Mouse (Mus musculus): ENCODE results near the gene Prodh2.
"Not testable (repeated sequence)": the region's sequence is repeated elsewhere in the genome, so short reads cannot be mapped to it uniquely, and the experiment has no call there.

The Prodh2 gene

DNA sequence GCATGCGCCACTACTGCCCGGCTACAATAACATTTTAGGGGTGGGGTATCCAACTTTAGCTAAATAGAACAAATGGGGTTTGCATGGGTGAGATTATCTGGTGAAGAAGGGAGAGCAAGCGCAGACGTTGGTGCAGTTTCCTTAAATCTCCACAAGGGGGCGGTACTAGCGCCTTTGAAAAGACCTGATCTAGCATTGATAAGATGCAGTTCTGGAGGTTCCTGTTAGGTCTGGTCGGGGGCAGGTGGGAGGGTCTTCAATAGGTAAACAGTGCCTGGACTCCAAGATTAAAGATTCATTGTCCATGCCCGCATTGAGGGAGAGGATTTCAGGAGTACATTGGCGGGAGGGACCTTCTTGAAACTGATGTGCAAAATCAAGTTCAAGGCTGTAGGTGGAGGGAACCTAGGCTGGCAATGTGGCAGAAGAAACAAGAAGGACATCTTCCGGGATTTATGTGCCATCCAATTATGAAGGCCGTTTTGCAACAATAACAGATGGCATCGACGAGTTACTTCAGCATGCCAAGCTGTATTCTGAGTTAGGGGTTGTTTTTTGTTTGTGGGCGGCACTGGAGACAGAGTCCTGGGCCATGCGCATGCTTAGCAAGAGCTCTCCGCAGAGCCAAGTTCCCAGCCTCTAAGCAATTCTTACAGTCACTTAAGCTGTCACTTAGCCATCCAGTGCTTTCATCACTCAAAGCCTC, 3.0 kb upstream of the Prodh2 start:
- DNase-seq (ENCODE audit: low read depth, low spot score) = peak; percentile 40

GRCm38 (mm10) chr7:30490957-30491307, 2.5 kb upstream of the Prodh2 start:
- DNase-seq (ENCODE audit: low read depth, low spot score) = no peak

GRCm38 (mm10) chr7:30492765-30493164, 657 bp upstream of the Prodh2 start:
- DNase-seq (ENCODE audit: low read depth, low spot score) = peak; percentile 74

DNA sequence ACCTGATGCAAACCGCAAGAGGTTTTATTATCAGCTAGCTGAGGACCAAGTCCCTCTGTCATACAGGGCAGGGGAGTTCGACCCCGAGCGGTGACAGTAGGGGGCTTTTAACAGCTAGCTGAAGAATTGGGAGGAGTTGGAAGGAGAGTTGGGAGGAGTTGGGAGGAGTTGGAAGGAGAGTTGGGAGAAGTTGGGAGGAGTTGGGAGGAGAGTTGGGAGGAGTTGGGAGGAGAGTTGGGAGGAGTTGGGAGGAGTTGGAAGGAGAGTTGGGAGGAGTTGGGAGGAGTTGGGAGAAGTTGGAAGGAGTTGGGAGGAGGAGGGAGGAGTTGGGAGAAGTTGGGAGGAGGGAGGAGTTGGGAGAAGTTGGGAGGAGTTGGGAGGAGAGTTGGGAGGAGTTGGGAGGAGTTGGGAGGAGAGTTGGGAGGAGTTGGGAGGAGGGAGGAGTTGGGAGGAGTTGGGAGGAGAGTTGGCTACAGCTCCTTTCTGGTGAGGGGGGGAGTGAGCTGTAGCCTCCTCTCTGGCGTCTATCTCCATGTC, 2.2 kb downstream of the Prodh2 start:
- not testable (repeated sequence) for DNase-seq (ENCODE audit: low read depth, low spot score)

DNA sequence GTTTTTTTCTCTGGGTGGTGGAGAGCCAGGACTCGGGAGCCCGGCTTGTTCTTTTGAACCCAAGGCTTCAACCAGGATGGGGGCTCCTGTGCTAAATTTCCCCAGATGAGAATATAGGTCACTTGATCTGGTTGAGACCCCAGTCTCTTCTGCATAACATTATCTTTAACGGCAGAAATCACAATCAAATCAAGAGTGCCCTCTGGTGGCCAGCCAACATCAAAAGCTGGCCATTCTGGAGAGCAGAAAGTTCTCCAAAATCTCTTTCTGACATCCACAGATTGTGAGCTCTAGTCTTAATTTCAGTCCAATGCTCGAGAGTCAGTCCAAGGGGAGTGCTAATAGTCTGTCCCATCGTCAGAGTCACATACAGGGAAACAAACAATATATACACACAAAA, 7.7 kb downstream of the Prodh2 start:
- not testable (repeated sequence) for DNase-seq (ENCODE audit: low read depth, low spot score)

- DNase-seq (ENCODE audit: low read depth, low spot score) = no peak
Measured at GRCm38 (mm10) chr7:30508061-30508460, 14.6 kb downstream of the Prodh2 start.

- no peak for DNase-seq (ENCODE audit: low read depth, low spot score)
Measured at GRCm38 (mm10) chr7:30515003-30515760, 21.8 kb downstream of the Prodh2 start.

GRCm38 (mm10) chr7:30518325-30518724, 24.9 kb downstream of the Prodh2 start:
- DNase-seq (ENCODE audit: low read depth, low spot score) = no peak

DNA sequence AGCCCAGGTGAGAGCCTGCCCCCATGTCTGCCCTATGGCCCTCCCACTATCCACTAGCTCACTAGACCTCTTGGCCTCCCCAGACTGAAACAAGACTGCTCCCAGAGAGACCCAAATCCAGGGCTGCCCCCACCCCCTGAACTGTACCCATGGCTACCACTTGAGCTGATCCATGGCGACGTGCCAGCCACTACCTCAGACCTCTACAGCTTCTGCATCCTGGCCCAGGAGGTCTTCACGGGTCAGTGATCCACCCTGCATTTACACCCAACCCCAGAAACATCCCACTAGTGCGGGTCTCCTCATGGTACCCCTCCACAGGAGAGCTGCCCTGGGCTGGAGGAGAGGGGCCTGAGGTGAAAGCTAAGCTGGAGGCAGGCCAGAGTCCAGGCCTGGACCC, 27.0 kb downstream of the Prodh2 start:
- DNase-seq (ENCODE audit: low read depth, low spot score) = no peak

DNA sequence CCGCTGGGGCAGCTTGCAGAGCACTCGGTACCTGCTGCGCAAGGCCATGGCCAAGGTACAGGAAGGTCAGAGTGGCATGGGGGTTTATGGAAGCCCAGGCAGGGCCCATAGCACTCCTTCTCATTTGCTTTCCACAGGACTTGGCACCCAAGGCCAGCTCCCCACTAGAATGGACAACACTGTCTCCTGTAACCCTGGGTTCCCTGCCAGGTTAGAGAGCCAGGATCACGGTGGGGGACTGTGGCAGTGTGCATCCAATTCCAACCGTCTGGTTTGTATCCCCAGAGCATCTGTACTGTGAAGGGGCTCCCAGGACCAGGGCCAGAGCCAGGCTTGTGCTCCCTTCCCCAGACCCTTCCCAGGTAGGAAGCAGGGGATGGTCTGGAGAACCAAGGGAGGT, 27.4 kb downstream of the Prodh2 start:
- DNase-seq (ENCODE audit: low read depth, low spot score) = no peak

- DNase-seq (ENCODE audit: low read depth, low spot score) = no peak
Measured at GRCm38 (mm10) chr7:30522871-30523270, 29.4 kb downstream of the Prodh2 start.

DNA sequence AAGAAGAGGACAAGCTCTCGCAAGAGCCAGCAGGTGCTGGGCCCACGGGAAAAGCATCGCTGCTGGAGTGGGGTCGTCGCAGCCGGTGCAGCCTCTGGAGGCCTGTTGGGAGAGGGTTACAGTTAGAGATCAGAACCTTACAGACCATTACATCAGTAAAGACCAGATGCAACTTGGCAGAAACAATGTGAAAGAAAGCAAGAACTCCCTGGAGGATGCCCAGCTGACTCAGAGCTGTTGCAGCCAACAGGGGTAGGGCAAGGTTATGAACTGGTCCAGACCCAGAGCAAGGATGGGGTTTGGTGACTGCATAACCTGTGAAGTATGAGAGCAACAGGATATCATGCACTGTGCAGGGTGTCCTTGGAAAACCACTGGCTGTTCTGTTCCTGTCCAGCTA, 31.1 kb downstream of the Prodh2 start:
- DNase-seq (ENCODE audit: low read depth, low spot score) = no peak

DNA sequence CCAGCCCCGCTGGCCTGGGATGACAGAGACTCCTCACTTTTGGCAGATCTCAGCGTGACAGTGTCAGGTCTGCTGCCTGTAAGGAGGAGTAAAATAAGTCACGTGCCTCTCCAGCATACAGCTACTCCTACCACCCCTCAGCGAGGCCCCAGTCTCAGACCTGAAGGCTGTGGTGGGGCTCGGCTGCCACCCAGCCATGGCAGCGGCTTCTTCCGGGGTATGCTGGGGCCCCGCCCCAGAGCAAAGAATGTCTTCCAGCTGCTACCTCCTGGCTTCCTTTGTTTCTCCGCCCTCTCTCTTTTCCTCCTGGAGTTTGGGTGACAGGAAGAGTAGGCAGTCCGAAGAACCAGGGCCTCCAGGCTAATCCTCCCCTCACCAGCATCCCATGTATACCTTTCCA, 32.5 kb downstream of the Prodh2 start:
- no peak for DNase-seq (ENCODE audit: low read depth, low spot score)

DNA sequence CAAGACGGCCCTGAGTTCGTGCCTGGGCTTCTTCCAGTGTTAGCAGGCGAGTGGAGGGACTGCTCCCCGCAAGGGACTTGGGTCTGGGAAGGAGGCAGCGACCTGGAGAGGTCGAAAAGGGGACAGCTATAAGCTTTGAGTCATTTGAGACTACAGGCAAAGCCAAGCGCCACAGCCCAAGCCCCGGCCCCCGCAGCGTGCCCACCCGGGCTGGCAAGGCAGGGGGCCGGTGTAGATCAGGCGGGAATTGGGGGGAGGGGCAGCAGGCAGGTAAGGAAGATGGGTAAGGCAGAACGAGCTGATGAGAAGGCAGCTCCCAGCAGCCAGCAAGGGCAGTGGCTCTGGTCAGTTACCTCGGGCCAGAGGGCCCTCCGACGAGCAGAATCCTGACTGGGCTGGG, 33.0 kb downstream of the Prodh2 start:
- no peak for DNase-seq (ENCODE audit: low read depth, low spot score)

- DNase-seq (ENCODE audit: low read depth, low spot score) = no peak
Measured at GRCm38 (mm10) chr7:30526981-30527380, 33.6 kb downstream of the Prodh2 start.

DNA sequence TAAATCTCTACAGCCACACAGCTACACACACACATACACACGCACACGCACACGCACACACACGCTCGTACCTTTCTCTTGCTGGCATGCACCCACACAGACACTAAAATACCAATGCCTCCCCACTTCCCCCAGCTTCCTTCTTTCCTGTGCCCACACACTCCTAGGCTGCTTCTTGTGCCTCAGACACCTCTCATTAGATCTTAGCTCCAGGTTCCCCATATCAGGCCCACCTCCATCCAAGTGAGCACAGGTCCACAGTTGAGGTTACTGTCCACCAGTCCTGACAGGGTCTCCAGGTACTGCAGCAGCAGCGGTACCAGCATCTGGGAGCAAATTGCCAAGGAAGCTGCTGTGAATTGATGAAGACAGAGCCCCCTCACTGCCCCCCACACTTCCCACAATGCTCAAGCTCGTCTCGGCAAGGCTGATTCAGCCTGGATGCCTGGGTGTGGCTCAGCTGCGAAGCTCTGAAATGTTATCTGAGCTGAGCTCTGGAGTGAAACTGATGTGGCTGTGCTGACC, 37.9 kb downstream of the Prodh2 start:
- DNase-seq (ENCODE audit: low read depth, low spot score) = no peak

DNA sequence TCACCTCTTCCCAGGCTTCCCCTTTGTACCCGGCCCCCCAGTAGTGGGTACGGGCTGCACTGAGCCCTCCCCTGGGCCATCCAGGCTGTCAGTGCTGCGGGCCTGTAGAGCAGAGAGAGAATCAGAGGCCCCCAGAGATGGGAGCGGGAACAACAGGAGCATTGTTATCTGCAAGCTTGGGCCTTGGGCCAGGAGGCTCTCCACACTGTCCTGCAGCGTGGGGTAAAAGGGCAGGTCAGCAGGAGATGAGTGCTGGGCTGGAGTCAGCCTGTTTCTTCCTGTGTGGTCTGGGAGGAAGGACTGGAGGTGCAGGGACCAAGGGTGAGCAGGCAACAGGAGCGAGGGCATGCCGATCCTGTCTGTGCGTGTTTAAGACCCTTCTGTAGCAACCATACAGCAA, 39.5 kb downstream of the Prodh2 start:
- no peak for DNase-seq (ENCODE audit: low read depth, low spot score)

DNA sequence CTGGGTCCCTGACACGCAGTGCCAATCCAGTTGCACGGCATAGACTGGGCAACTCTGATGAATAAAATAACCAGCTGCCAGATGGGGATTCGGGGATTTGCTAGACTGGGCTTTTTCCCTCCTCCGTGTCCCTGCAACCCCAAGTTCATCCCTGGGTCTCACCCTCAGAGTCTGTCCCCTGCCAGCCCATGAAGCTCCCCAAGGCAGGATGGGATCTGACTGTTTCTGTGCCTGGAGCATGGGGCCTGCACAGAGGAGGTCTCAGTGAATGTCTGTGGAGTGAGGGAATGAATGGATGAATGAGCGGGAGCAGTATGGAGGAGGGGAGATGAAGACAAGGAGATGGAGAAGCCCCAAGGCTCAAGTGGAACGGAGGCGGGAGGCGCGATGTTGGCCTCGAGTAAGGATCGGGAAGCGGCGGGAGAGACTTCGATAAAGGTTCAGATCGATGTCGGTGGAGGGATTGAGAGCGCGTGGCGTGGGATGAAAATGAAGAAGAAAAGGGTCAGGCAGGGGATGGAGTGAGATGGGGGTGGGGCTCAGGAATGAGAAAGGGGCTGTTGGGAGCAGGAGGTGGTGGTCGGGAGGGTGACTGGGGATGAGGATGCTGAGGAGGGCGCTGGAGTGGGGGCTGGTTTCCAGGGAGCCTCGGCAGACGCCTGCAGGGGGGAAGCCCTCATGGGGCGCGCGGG, 40.7 kb downstream of the Prodh2 start:
- no peak for DNase-seq (ENCODE audit: low read depth, low spot score)

GRCm38 (mm10) chr7:30534633-30535577, 41.5 kb downstream of the Prodh2 start, which contains the start of gene Arhgap33:
Gene Arhgap33, minus strand, starts transcription at chr7:30535060.
- DNase-seq (ENCODE audit: low read depth, low spot score) = peak; percentile 99

DNA sequence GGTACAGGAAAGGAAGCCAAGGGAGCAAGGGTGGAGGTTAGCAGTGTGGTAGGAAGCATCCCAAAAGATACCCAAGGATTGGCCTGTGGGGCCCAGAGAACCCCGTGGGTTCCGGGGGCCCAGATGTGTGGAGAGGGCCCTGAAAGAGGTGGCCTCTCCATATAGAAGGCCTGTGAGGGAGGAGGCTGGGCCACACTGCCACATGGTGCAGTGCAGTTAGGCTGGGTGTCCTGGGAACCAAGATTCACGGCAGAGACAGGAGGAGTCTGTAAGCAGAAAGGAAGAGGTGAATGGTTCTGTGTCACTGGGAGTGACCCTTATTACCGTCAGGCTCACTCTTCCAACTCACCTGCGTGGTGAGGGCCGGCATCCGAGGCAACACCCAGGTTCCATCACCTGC, 47.1 kb downstream of the Prodh2 start:
- no peak for DNase-seq (ENCODE audit: low read depth, low spot score)

GRCm38 (mm10) chr7:30544327-30544726, 50.9 kb downstream of the Prodh2 start:
- no peak for DNase-seq (ENCODE audit: low read depth, low spot score)
